Mouse (Mus musculus) intestine, embryonic 15.5 days (tissue): ENCODE results near the gene Scyl3. TPM values are rescaled to one million over a fixed set of nuclear protein-coding genes. Genes with fewer than 3 reads are reported as not detected.

Experiments used
- ATAC-seq: fragments of 200-750 bp; cut with Nextera tagmentation; 2 replicates; pipeline ENCODE4 v1.8.0; 2017; ENCODE audit warnings: moderate TSS enrichment, moderate library complexity
- H3K27ac ChIP-seq: fragments of 300-500 bp; sonication (generic); 2 replicates; pipeline ENCODE4 v1.5.1; 2015; ENCODE audit warnings: mild to moderate bottlenecking, inconsistent platforms
- H3K27me3 ChIP-seq: fragments of 300-500 bp; sonication (generic); replicated peaks from 2 replicates; pipeline ENCODE4 v1.6.1; 2015; ENCODE audit warnings: inconsistent platforms
- H3K36me3 ChIP-seq: fragments of 300-500 bp; sonication (generic); 2 replicates; pipeline ENCODE4 v1.6.1; 2015; ENCODE audit warnings: inconsistent platforms
- H3K4me1 ChIP-seq: fragments of 300-500 bp; sonication (generic); replicated peaks from 2 replicates; pipeline ENCODE4 v1.6.1; 2015; ENCODE audit warnings: inconsistent platforms
- H3K4me2 ChIP-seq: fragments of 300-500 bp; sonication (generic); replicated peaks from 2 replicates; pipeline ENCODE4 v1.6.1; 2015; ENCODE audit warnings: mild to moderate bottlenecking, inconsistent platforms
- H3K4me3 ChIP-seq: fragments of 300-500 bp; sonication (generic); replicated peaks from 2 replicates; pipeline ENCODE4 v1.5.1; 2015; ENCODE audit warnings: inconsistent platforms
- H3K9ac ChIP-seq: fragments of 300-500 bp; sonication (generic); 2 replicates; pipeline ENCODE4 v1.6.1; 2015; ENCODE audit warnings: inconsistent platforms
- H3K9me3 ChIP-seq: fragments of 300-500 bp; sonication (generic); 2 replicates; pipeline ENCODE4 v1.6.1; 2016; ENCODE audit warnings: inconsistent platforms
- WGBS: fragments of 180-500 bp; shearing (Covaris S2); methylation state at CpG from one replicate; pipeline ENCODE4 v1.1.7; 2015; 5-methylcytosine and 5-hydroxymethylcytosine counted together
- polyA plus RNA-seq: library from polyadenylated mRNA; unstranded; fragments of >200 nt; fragmentation: Nextera tagmentation; extraction: Ambion mirVana; gene quantifications from 2 replicates; pipeline ENCODE4 v1.2.1, GENCODE M21; 2015

Scyl3 gene
- polyA plus RNA-seq, 1 experiment from 2014 or later = 16.8 TPM

GRCm38 (mm10) chr1:163975088-163975487, 46.2 kb downstream of the Scyl3 start:
- no peaks in the 10 kb centered on the region for H3K36me3 ChIP-seq
- WGBS = 91% methylated on average over 2 of the region's 2 CpGs

GRCm38 (mm10) chr1:163976515-163976914, 47.6 kb downstream of the Scyl3 start:
- no peak overlapping the region for H3K27ac ChIP-seq
- H3K4me2 ChIP-seq = no peak overlapping the region
- H3K9me3 ChIP-seq = no peaks in the 10 kb centered on the region
- H3K36me3 ChIP-seq = no peaks in the 10 kb centered on the region
- H3K4me3 ChIP-seq = no peak overlapping the region
- no peaks in the 10 kb centered on the region for H3K27me3 ChIP-seq
- WGBS = 91% methylated on average over 1 of the region's 1 CpGs
- no peak for ATAC-seq
- no peak overlapping the region for H3K9ac ChIP-seq
- H3K4me1 ChIP-seq = no peaks in the 10 kb centered on the region

More at GRCm38 (mm10) chr1:163975088-163975487, 46.2 kb downstream of the Scyl3 start:
- H3K27ac ChIP-seq = no peak overlapping the region
- H3K9me3 ChIP-seq = no peaks in the 10 kb centered on the region
- H3K4me2 ChIP-seq = no peak overlapping the region
- no peaks in the 10 kb centered on the region for H3K27me3 ChIP-seq
- no peak for ATAC-seq
- no peak overlapping the region for H3K9ac ChIP-seq
- H3K4me1 ChIP-seq = no peaks in the 10 kb centered on the region
- H3K4me3 ChIP-seq = no peak overlapping the region

- WGBS = 78% methylated on average over 4 of the region's 4 CpGs
- Histone ChIP-seq H3K27ac (no peak overlapping the region), H3K4me1 (no peaks in the 10 kb centered on the region), H3K9me3 (no peaks in the 10 kb centered on the region), H3K4me2 (no peak overlapping the region), H3K27me3 (no peaks in the 10 kb centered on the region), H3K9ac (no peak overlapping the region), H3K4me3 (no peak overlapping the region), H3K36me3 (no peaks in the 10 kb centered on the region)
- no peak for ATAC-seq
These were observed 63.5 kb downstream of the Scyl3 start for GRCm38 (mm10) chr1:163992371-163992770.

GRCm38 (mm10) chr1:163994173-163994720, 65.3 kb downstream of the Scyl3 start:
- H3K4me3 ChIP-seq = peak overlapping the region; percentile 87
- H3K27me3 ChIP-seq = no peaks in the 10 kb centered on the region
- no peaks in the 10 kb centered on the region for H3K9me3 ChIP-seq
- peak; percentile 84 for ATAC-seq
- H3K27ac ChIP-seq = 0 out of 2 replicates have a peak overlapping the region, but pooled peaks have one; percentile 58
- no peaks in the 10 kb centered on the region for H3K36me3 ChIP-seq
- peak overlapping the region; percentile 72 for H3K9ac ChIP-seq
- peak overlapping the region; percentile 64 for H3K4me2 ChIP-seq
- H3K4me1 ChIP-seq = no peaks in the 10 kb centered on the region
- WGBS = 2% methylated on average over 38 of the region's 38 CpGs

GRCm38 (mm10) chr1:163994721-163995608, 66.1 kb downstream of the Scyl3 start, which contains the start of the genes BC055324 and Mettl18:
TSS of gene BC055324 (minus strand) at chr1:163994796.
TSS of gene Mettl18 (plus strand) at chr1:163994889.
- Histone ChIP-seq H3K4me2 (peak within 1 kb of the TSS; percentile 64), H3K9me3 (no peaks in the 10 kb centered on the region), H3K4me1 (no peaks in the 10 kb centered on the region), H3K27me3 (no peaks in the 10 kb centered on the region), H3K36me3 (no peaks in the 10 kb centered on the region), H3K9ac (peak within 1 kb of the TSS; percentile 72), H3K27ac (peak within 1 kb of the TSS; percentile 71), H3K4me3 (peak within 1 kb of the TSS; percentile 87)
- ATAC-seq = peak; percentile 98
- 2% methylated on average over 43 of the region's 43 CpGs for WGBS

GRCm38 (mm10) chr1:163995609-163995913, 66.7 kb downstream of the Scyl3 start:
- Histone ChIP-seq H3K4me3 (peak overlapping the region; percentile 87), H3K9ac (no peak overlapping the region), H3K4me1 (no peaks in the 10 kb centered on the region), H3K4me2 (peak overlapping the region; percentile 60), H3K9me3 (no peaks in the 10 kb centered on the region), H3K36me3 (no peaks in the 10 kb centered on the region), H3K27me3 (no peaks in the 10 kb centered on the region), H3K27ac (no peak overlapping the region)
- 51% methylated on average over 2 of the region's 2 CpGs for WGBS
- no peak for ATAC-seq

GRCm38 (mm10) chr1:164001831-164002452, 73.0 kb downstream of the Scyl3 start:
- 69% methylated on average over 6 of the region's 6 CpGs for WGBS
- Histone ChIP-seq H3K9ac (no peak overlapping the region), H3K36me3 (no peaks in the 10 kb centered on the region), H3K4me1 (no peaks in the 10 kb centered on the region), H3K9me3 (no peaks in the 10 kb centered on the region), H3K27ac (no peak overlapping the region), H3K27me3 (no peaks in the 10 kb centered on the region), H3K4me2 (no peak overlapping the region), H3K4me3 (no peak overlapping the region)
- no peak for ATAC-seq

- Histone ChIP-seq H3K4me3 (no peak overlapping the region), H3K9ac (no peak overlapping the region), H3K4me1 (no peaks in the 10 kb centered on the region), H3K27ac (no peak overlapping the region), H3K9me3 (no peaks in the 10 kb centered on the region), H3K4me2 (no peak overlapping the region), H3K27me3 (no peaks in the 10 kb centered on the region), H3K36me3 (no peaks in the 10 kb centered on the region)
- WGBS = 65% methylated on average over 3 of the region's 3 CpGs
- no peak for ATAC-seq
These were observed 75.4 kb downstream of the Scyl3 start for GRCm38 (mm10) chr1:164004311-164004710.

Other genes starting within 250 kb of the Scyl3 start
- not detected in 2 replicates for gene Mettl11b, start 203.9 kb upstream of the Scyl3 start, polyA plus RNA-seq
- gene Kifap3, start 149.5 kb upstream of the Scyl3 start, polyA plus RNA-seq = 19.8 and 22.2 TPM in 2 replicates
- 16.3 and 17.2 TPM in 2 replicates for gene BC055324, start 65.7 kb downstream of the Scyl3 start, polyA plus RNA-seq
- gene Mettl18, start 65.8 kb downstream of the Scyl3 start, polyA plus RNA-seq = 10.2 and 11.0 TPM in 2 replicates
- gene Sele, start 119.1 kb downstream of the Scyl3 start, polyA plus RNA-seq = 0.13 and 0.16 TPM in 2 replicates
- gene Sell, start 132.9 kb downstream of the Scyl3 start, polyA plus RNA-seq = 0.88 and 0.96 TPM in 2 replicates
- gene Selp, start 186.2 kb downstream of the Scyl3 start, polyA plus RNA-seq = 0.16 and 0.73 TPM in 2 replicates
- 0.43 and 0.44 TPM in 2 replicates for gene F5, start 222.7 kb downstream of the Scyl3 start, polyA plus RNA-seq